Mouse (Mus musculus) hindbrain, embryonic 11.5 days (tissue): ENCODE measurements at regions not wholly inside any gene's neighbourhood (a gene's known extent, or its start where the extent isn't known, plus 50 kb on each side); places are given as distances from the start of the nearest gene placed in this dataset.

ENCODE experiments used
- ATAC-seq: fragments of 200-750 bp; cut with Nextera tagmentation; 2 replicates; pipeline ENCODE4 v1.8.0; 2017; ENCODE audit warnings: mild to moderate bottlenecking, moderate TSS enrichment, moderate library complexity; ENCODE audit not compliant: low FRiP score
- DNase-seq: peaks from one replicate; pipeline ENCODE4 v3.0.0-alpha.2; 2015; ENCODE audit warnings: low spot score
- H3K27ac ChIP-seq: fragments of 300-500 bp; sonication (generic); 2 replicates; pipeline ENCODE4 v1.5.1; 2014; ENCODE audit warnings: mild to moderate bottlenecking, low read depth, low read length
- H3K27me3 ChIP-seq: fragments of 300-500 bp; sonication (generic); 2 replicates; pipeline ENCODE4 v1.6.1; 2014; ENCODE audit warnings: mild to moderate bottlenecking, low read length, moderate library complexity, mixed read lengths; ENCODE audit not compliant: control insufficient read depth, insufficient read depth
- H3K36me3 ChIP-seq: fragments of 300-500 bp; sonication (generic); 2 replicates; pipeline ENCODE4 v1.6.1; 2014; ENCODE audit warnings: mild to moderate bottlenecking, low read length, moderate library complexity, mixed read lengths; ENCODE audit not compliant: control insufficient read depth, insufficient read depth
- H3K4me1 ChIP-seq: fragments of 300-500 bp; sonication (generic); replicated peaks from 2 replicates; pipeline ENCODE4 v1.6.1; 2014; ENCODE audit warnings: low read length, mixed read lengths; ENCODE audit not compliant: control insufficient read depth, insufficient read depth
- H3K4me2 ChIP-seq: fragments of 300-500 bp; sonication (generic); replicated peaks from 2 replicates; pipeline ENCODE4 v1.6.1; 2014; ENCODE audit warnings: mild to moderate bottlenecking, low read depth, low read length
- H3K4me3 ChIP-seq: fragments of 300-500 bp; sonication (generic); 2 replicates; pipeline ENCODE4 v1.5.1; 2014; ENCODE audit warnings: low read depth, low read length
- H3K9ac ChIP-seq: fragments of 300-500 bp; sonication (generic); 2 replicates; pipeline ENCODE4 v1.6.1; 2014; ENCODE audit warnings: low read depth, low read length
- H3K9me3 ChIP-seq: fragments of 300-500 bp; sonication (generic); 2 replicates; pipeline ENCODE4 v1.6.1; 2016; ENCODE audit warnings: low read length; ENCODE audit not compliant: control insufficient read depth
- WGBS: fragments of 180-500 bp; shearing (Covaris S2); extraction: QIAGEN DNeasy Blood & Tissue Kit; methylation state at CpG from one replicate; pipeline ENCODE4 v1.1.7; 2014; 5-methylcytosine and 5-hydroxymethylcytosine counted together

- no peak for DNase-seq
- WGBS: 66% methylated on average over 16 of the region's 16 CpGs
- H3K9me3 ChIP-seq: no peaks in the 10 kb centered on the region
- no peak overlapping the region for H3K4me3 ChIP-seq
- no peaks in the 10 kb centered on the region for H3K27me3 ChIP-seq
- no peak for ATAC-seq
- no peak overlapping the region for H3K9ac ChIP-seq
- no peaks in the 10 kb centered on the region for H3K4me1 ChIP-seq
- no peaks in the 10 kb centered on the region for H3K36me3 ChIP-seq
- no peak overlapping the region for H3K4me2 ChIP-seq
- no peak overlapping the region for H3K27ac ChIP-seq
Measured at GRCm38 (mm10) chr15:88288051-88288450, 312.1 kb upstream of the Zdhhc25 start.

- Histone ChIP-seq H3K27ac (no peak overlapping the region), H3K4me1 (no peaks in the 10 kb centered on the region), H3K9ac (no peak overlapping the region), H3K4me2 (no peak overlapping the region), H3K36me3 (no peaks in the 10 kb centered on the region), H3K4me3 (no peak overlapping the region), H3K9me3 (no peaks in the 10 kb centered on the region), H3K27me3 (no peaks in the 10 kb centered on the region)
- ATAC-seq (no peak), DNase-seq (no peak)
- WGBS: 67% methylated on average over 3 of the region's 3 CpGs
Measured at GRCm38 (mm10) chr15:88288696-88289095, 311.4 kb upstream of the Zdhhc25 start.

DNA sequence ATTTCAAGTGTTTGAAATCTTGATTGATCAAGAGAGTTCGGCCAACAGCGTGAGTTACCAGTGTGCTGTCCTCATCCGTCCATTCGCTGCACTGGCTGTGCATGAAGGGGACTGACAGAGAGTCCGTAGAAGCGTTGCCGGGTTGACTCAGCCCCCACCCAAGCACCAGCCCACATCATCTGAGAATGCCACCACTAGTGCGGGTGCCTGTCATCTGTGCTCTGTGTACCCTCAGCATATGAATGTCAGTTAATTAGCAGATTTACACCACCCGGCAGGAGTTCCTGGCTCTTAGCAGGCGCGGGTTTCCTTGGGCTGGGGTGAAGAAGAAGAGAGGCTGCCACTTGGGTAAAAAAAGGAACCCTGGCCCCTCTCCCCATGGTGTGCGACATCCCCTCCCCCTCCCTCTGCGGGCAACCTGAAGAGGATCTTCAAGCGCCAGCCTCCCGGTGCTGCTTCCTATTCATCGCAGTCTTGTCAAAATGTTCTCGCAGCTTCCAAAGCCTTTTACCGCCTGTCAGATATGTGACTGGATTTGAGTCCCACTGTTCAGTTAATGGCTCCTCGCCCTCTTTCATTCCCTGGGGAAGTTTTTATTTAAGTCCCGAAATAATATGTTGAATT, 309.2 kb upstream of the Zdhhc25 start:
- 19% methylated on average over 19 of the region's 20 CpGs for WGBS
- H3K4me1 ChIP-seq: no peaks in the 10 kb centered on the region
- no peak overlapping the region for H3K27ac ChIP-seq
- no peaks in the 10 kb centered on the region for H3K27me3 ChIP-seq
- H3K4me2 ChIP-seq: no peak overlapping the region
- no peak overlapping the region for H3K4me3 ChIP-seq
- no peak overlapping the region for H3K9ac ChIP-seq
- H3K9me3 ChIP-seq: no peaks in the 10 kb centered on the region
- no peaks in the 10 kb centered on the region for H3K36me3 ChIP-seq
- ATAC-seq: no peak
- DNase-seq: no peak

DNA sequence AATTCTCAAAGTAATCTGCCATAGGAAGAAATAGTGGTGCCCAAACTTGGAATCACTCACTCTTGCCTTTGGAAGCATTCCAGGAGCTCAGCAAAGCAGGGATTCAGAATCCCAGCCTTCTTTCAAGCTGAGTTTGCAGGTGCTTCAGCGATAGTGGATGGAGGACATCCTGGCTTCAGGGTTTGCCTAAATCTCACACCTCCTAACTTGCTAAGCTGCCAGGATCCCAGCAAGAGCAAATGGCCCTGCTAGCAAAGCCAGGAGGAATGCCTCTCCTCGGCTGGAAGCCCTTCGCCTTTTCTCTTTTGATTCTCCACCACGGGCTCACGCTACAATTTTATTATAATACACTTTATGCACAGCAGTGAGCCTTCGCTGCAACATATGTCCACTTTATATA, 301.0 kb upstream of the Zdhhc25 start:
- no peaks in the 10 kb centered on the region for H3K27me3 ChIP-seq
- no peak overlapping the region for H3K4me2 ChIP-seq
- no peaks in the 10 kb centered on the region for H3K4me1 ChIP-seq
- H3K9me3 ChIP-seq: no peaks in the 10 kb centered on the region
- H3K36me3 ChIP-seq: no peaks in the 10 kb centered on the region
- DNase-seq: no peak
- H3K4me3 ChIP-seq: no peak overlapping the region
- no peak for ATAC-seq
- no peak overlapping the region for H3K9ac ChIP-seq
- WGBS: 75% methylated on average over 6 of the region's 6 CpGs
- H3K27ac ChIP-seq: no peak overlapping the region

DNA sequence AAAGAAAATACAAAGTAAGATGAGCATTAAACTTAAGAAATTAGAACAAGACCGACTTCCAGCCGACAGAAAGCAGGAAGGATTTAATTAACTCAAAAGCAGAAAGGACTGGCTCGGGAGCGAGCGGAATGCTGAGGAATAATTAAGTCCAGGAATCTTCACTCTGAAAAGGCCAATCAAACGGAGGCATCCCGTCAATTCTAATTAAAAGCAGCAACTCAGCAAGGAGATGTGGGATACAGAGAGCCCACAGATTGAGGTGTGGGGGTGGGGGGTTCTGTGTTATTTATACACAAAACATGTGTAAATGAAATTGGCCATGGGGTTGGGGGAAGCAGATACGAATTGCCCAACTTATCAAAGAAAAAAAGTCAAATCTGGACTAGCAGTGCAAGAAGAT, 288.9 kb upstream of the Zdhhc25 start:
- DNase-seq (no peak), ATAC-seq (no peak)
- H3K9ac ChIP-seq: no peak overlapping the region
- WGBS: 52% methylated on average over 8 of the region's 8 CpGs
- H3K9me3 ChIP-seq: no peaks in the 10 kb centered on the region
- H3K4me1 ChIP-seq: no peaks in the 10 kb centered on the region
- no peak overlapping the region for H3K4me2 ChIP-seq
- H3K27ac ChIP-seq: no peak overlapping the region
- H3K27me3 ChIP-seq: no peaks in the 10 kb centered on the region
- no peak overlapping the region for H3K4me3 ChIP-seq
- H3K36me3 ChIP-seq: no peaks in the 10 kb centered on the region

- Histone ChIP-seq H3K27ac (no peak overlapping the region), H3K27me3 (no peaks in the 10 kb centered on the region), H3K4me1 (no peaks in the 10 kb centered on the region), H3K4me2 (no peak overlapping the region), H3K9me3 (no peaks in the 10 kb centered on the region), H3K36me3 (no peaks in the 10 kb centered on the region), H3K4me3 (no peak overlapping the region), H3K9ac (no peak overlapping the region)
- WGBS: 50% methylated on average over 12 of the region's 12 CpGs
- DNase-seq (no peak), ATAC-seq (no peak)
Measured at GRCm38 (mm10) chr15:88314810-88315459, 285.2 kb upstream of the Zdhhc25 start.

GRCm38 (mm10) chr15:88318048-88318447, 282.1 kb upstream of the Zdhhc25 start:
- Histone ChIP-seq H3K27me3 (no peaks in the 10 kb centered on the region), H3K36me3 (no peaks in the 10 kb centered on the region), H3K9ac (no peak overlapping the region), H3K4me1 (no peaks in the 10 kb centered on the region), H3K4me2 (no peak overlapping the region), H3K4me3 (no peak overlapping the region), H3K9me3 (no peaks in the 10 kb centered on the region), H3K27ac (no peak overlapping the region)
- ATAC-seq (no peak), DNase-seq (no peak)
- WGBS: 52% methylated on average over 8 of the region's 8 CpGs

DNA sequence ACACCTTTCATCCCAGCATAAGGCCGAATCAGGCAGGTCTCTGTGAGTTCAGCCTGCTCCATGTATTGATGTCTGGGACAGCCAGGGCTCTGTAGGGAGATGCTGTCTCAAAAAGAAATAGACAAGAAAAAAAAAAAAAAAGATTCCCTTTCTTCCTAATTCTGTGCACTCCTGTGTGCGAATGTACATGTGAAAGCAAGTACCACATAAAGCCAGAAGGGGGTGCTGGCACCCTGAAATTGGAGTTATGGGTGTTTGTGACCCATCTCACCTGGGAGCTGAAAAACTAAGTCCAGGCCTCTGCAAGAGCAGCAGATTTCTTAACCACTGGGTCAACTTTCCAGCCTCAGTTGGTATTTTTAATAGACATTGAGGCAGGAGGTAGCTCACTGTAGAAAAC, 280.6 kb upstream of the Zdhhc25 start:
- Histone ChIP-seq H3K9me3 (no peaks in the 10 kb centered on the region), H3K27me3 (no peaks in the 10 kb centered on the region), H3K4me2 (no peak overlapping the region), H3K4me1 (no peaks in the 10 kb centered on the region), H3K27ac (no peak overlapping the region), H3K4me3 (no peak overlapping the region), H3K9ac (no peak overlapping the region), H3K36me3 (no peaks in the 10 kb centered on the region)
- DNase-seq (peak; percentile 33), ATAC-seq (no peak)
- 89% methylated on average over 2 of the region's 2 CpGs for WGBS

- Histone ChIP-seq H3K27me3 (no peaks in the 10 kb centered on the region), H3K27ac (no peak overlapping the region), H3K9ac (no peak overlapping the region), H3K9me3 (no peaks in the 10 kb centered on the region), H3K36me3 (no peaks in the 10 kb centered on the region), H3K4me1 (no peaks in the 10 kb centered on the region), H3K4me2 (no peak overlapping the region), H3K4me3 (no peak overlapping the region)
- DNase-seq (no peak), ATAC-seq (no peak)
- WGBS: 72% methylated on average over 16 of the region's 16 CpGs
Measured at GRCm38 (mm10) chr15:88323584-88324375, 276.3 kb upstream of the Zdhhc25 start.
